Mouse (Mus musculus): ENCODE results near the gene Tubb4b.

DNA sequence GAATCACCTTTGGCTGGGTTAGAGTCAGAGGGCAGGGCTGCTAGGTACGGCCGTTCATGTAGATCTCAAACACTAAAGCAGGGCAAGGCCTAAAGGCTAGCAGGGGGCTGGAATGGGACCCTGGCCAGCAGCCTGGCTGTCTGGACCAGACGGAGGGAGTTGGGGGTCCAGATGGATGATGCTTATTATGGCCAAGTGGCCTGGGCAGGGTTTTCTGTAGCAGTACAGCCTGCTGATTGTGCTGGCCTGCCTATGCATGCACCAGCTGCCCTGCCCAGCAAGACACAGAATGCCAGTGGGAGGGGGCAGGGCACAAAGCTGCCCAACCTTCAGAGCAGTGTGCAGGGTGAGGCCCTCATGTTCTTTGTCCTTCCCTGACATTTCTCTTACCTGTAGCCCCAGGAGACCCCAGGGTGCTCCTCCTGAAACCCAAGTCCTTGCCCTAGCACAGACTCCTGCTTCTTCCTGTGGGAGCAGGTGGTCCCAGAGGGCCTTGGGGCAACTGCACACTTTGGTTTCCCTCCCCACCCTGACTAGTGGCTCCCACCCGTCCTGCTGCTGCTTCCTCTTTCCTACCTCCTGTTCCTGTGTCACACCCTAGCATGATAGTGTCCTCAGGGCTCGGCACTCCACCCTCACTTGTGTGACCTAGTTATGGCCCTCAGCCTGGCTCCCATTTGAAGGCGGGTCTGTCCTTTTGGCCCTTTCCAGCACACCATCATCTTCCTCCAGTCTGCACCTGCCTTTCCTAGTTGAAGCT is 41.6 kb upstream of the Tubb4b start:
- TF ChIP-seq POLR2A (IDR thresholded peaks at IDR 0.05; ENCODE audit: insufficient read depth, low read depth, low read length): no peak
- TF ChIP-seq CTCF (IDR thresholded peaks at IDR 0.05; ENCODE audit: insufficient read depth, low read depth, low read length): no peak

Measured in olfactory bulb, adult 2 months (tissue).